Mouse (Mus musculus): ENCODE results near the gene Tbrg4.

The Tbrg4 gene

DNA sequence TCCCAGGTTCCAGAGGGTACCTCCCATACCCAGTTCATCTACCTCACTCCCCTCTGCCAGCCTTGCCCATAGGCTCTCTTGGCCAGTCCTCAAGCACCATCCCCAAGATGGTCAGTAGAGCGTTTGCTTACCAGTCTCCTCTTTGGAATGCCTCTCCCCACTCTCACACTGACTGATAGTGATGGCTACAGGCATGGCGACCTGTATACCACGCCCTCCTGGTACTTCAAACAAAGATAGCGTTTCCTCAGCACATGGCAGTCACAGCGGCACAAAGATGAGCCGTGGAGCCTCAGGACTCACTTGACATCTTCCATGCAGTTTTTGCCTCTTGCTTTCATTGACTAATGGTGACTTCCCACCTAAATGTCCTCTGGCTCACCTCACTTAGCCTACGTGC lies 36.0 kb downstream of the Tbrg4 start:
- DNase-seq, result no peak

DNA sequence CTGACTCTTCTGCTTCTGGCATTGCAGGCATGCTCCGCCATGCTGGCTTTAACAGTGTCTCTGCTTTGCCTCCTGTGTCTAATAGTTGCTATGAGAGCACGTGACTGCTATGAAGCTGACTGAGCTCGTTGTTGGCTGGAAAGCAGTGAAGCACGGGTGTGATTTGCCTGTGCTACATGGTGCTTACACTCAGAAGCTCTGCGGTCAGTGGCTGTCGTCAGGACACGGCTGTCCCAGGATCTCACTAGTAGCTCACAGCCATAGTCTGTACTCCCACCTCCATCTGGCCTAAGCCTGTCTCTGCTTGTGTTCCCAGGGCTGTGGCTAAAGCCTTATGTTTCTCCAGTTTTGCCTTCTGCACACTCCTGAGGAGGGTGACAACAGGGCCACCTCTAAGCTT lies 37.6 kb downstream of the Tbrg4 start:
- peak in 1 of 2 experiments; percentile 60 for DNase-seq

DNA sequence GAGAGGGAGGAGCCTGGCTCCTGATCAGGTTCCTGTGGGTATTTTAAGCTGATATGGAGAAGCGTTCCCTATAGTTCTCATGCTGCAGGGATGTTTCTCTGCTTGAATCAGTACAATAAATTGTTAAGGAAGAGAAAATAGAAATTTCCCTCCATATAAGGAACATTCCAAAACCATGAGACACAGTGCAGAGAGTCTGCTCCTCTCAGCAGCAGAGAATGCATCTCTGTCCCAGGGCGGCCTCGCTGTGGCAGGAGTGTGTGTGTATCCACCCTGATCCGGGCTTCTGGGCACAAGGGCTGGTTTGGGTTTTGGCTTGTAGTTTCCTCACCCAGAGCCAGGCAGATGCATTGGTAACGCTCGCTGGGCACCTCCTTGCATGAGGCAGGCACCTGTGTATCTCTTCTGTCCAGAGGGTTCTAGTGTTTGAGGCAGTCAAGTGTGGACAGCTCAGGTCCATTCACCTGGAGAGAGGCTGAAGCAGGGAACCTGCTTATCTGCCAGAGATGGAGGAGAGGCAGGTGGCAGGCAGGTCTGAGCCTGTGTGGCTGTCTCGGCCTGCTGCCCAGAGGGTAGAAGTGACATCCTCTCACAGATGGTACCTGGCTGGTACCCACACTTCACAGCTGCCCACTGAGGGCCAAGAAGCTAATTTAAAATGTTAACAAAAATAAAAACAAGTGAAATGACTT lies 38.5 kb downstream of the Tbrg4 start:
- DNase-seq, result no peak

DNA sequence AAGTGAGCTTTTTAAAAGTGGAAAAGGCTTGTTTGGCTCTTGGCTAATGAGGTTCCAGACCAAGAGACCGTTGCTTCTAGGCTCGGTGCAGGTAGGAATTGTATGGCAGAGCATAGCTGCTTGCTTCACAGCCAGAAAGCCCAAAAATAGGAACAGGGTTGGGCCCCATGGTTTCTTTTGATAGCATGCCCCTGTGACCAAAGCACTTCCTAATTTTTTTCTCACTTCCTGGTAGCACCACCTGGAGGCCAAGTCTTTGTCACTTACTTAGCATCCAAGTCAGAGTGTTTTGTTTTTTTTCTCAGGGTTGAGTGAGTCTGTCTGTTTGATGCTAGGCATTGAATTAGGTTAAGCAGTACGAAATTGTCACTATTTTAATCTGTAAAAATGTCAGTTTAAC lies 39.2 kb downstream of the Tbrg4 start:
- DNase-seq, result no peak

DNA sequence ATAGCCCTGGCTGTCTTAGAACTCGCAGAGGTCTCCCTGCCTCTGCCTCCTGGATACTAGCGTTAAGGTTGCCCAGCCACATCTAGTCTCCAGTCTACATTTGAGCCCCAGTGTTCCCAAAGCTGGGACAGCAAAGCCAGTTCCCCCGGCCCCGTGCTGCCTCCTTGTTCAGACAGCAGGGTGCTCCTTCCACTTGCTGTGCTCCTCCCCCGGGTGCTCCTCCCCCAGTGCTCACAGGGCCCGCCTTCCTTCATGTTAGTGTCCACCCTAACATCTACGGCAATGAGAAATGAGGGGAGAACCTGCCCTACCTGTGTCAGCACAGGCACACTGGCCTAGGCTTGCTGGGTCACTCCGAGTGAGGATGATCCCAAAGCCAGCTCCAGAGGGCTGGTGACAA lies 40.1 kb downstream of the Tbrg4 start:
- no peak for DNase-seq

DNA sequence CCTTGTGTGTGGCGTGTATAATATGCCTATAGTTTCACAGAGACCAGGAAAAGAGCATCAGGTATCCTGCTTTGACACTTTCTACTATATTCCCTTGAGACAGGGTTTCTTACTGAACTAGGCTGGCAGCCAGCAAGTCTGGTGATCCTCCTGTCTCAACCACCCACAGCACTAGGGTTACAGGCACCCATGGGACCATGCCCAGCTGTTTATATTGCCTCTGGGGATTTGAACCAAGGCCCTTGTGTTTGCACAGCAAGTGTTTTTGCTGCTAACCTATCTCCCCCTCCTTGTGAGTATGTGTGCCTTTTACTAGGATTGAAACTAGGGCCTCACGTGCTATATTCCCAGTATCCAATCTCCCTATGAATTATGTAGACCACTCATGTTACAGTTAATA lies 44.3 kb downstream of the Tbrg4 start:
- DNase-seq, result no peak

DNA sequence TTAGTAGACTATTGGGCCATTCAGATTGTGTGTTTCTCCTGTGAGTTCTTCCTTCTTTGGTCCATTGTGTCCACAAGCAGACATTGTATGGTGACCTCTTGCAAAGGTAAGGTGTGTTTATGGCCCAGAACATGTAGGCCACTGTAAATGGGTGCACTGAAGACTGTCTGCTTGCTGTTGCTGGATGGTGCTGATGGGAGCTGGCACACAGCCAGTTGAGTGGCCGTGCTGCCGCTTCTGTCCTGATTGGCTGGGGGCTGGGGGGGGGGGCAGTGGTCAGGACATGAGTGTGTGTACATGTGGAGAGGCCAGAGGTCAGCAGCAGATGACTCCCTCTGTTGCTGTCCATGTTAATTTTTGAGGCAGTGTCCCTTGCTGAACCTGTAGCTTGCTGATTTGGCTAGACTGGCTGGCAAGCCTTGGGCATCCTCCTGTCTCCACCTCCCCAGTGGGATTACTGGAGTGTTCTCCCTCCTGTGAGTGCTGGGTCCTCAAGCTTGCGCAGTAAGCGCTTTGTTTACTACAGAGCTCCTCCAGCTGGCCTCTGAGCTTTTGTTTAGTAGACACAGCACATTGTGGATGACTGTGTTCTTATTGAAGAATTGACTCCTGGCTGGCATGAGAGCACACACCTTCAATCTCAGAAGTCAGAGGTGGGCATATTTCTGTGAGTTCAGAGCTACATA lies 45.7 kb downstream of the Tbrg4 start:
- no peak for DNase-seq

DNA sequence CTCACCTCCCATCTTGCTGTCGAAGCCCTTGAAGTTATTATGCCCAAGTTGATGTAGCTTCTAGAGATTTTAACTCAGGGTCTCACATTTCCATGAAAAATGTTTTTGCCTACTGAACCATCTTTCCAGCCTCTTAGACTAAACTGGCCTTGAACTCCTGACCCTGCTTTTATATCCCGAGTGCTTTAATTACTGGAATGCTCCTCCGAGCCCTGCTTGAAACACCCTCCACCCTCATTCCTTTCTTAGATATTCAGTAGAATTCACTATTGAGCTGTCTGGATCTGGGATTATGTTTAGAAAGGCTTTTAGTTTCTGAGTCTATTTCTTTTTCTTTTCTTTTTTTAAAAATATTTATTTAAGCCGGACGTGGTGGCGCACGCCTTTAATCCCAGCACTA lies 46.5 kb downstream of the Tbrg4 start:
- no peak for DNase-seq

DNA sequence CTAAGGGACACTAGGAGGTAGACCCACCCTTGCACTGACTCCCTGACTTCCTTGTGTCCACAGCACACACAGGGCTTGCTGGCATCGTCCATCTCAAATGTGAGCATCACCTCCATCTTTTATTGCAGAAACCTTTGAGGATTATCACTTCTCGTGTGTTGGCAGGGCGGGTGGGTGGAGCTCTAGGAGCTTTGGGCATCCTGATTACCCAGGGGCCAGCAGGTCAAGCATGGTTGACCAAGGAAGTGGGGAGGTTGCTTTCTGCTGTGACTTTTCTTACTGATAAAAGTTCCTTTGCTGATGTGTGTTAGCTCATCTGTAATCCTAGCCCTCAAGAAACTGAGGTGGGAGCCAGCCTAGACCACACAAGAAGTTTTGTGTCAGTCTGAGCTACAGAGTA lies 49.7 kb downstream of the Tbrg4 start:
- DNase-seq, result peak in 1 of 2 experiments; percentile 41

DNA sequence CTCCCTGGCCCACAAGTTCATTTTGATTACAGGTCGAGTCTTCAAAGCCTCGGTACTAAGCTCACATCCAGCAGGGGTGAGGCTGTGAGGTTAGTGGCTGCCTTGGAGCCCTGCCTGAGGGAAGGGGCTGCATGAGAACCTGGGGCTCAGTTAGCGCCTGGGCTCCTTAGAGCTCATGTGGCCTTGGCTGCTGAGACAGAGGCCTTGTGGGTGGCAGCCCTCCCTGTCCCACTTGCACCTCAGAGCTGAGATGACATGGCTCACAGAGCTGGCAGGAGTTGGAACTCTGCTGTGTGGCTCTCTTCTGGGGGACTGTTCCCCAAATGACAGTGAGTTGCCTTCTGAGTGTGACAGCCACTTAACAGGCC lies 56.5 kb downstream of the Tbrg4 start:
- DNase-seq, result no peak

DNA sequence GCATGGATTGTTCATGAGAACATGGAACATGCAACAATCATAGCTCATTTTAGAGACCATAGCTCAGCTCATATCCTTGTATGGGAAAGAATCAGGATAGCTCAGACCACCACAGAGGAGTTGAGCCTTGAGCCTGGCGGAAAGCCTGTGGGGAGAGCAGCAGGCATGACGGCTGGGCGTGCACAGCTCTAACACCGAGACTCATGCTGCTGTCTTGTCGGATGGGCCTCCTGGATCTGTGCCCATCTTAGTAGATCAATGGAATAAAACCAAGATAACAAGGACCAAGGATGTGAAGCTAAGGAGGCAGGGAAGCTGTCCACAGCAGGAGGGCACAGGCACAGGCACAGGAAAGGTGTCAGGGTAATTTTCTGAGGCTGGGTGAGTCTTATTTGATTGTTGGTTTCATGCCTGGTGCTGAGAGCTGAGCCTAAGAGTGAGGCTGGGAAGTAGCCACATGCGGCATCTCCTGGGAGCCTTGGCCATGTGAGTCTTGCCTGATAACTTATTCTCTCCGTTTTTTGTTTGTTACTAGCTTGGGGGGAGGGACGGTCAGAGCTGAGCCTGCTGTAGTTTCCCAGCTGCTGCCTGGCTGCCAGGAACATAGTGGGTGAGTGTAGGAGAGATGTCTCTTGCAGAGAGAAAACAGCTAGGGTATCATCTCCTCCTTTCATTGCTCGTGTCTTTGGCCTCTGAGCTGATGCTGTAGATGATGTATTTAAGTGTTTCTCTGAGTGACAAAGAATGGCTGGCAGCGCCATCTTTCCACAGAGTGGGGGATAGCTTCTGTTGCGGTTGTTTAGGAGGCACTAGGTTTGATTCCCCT lies 57.1 kb downstream of the Tbrg4 start:
- no peak for DNase-seq

DNA sequence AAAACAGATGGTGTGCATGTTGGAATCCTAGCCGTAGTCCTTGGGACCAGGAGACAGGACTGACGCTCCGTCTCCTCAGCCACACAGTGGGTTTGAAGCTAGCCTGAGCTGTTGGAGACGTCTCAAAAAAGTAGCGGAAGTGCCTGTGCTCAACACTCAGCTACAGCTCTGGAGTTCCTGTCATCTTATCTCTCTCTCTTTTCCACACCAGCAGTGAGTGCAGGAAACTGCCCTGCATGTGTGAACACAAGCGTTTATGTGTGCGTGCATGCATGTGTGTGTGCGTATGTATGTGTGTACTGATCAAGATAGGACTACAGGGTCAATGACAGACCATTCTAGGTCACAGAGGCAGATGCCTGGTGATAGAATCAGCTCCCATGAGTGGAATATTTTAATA lies 57.9 kb downstream of the Tbrg4 start:
- no peak for DNase-seq

DNA sequence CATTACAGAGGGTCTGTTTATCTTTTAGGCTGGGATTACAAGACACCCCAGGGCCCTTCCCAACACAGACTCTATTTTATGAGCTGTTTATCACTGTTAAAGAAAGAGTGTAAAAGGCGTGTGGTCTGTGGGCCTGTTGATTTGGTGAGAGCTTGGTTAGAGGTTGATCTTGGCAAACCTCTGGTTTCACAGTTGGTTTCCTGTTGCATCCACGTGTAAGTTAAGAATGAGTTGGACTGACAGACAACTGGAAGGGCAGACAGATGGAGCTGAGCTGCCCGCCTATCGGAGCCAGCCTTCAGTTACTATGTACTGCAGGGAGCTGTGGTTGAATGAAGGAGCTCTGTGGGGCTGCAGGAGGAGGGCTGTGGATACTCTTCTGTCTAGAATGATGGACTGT lies 59.4 kb downstream of the Tbrg4 start:
- DNase-seq, result no peak
